Mouse (Mus musculus): ENCODE measurements around the gene Atad2b. TPM values are rescaled to one million over a fixed set of nuclear protein-coding genes. Genes with fewer than 3 reads are reported as not detected.
"Not testable (repeated sequence)": the region's sequence is repeated elsewhere in the genome, so short reads cannot be mapped to it uniquely, and the experiment has no call there.

Atad2b gene
- polyA plus RNA-seq, 1 experiment from 2014 or later: 14.9 TPM

DNA sequence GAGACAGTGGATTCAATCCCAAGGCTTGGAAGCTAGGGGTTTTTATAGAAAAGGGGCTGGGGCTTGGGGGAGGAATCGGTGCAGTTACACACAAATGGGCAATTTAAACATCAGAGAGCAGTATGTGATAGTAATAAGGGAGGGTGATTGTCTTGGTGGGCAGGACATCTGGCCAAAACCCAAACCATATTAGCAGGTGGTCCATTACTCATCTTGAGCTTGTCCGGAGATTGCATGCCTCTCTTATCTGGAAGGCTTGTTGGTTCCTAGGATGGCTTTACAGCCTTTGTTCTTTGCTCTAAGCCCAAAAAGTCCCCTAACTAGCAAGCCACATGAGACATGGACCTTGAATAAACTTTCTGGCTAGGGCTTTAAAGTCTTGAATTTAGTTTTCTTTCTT is 91.5 kb downstream of the Atad2b start:
- not testable (repeated sequence) for ATAC-seq (ENCODE audit: insufficient number of reproducible peaks, insufficient read depth, low FRiP score, low TSS enrichment, low read depth); H3K27ac ChIP-seq
- WGBS: 96% methylated on average over 2 of the region's 2 CpGs

GRCm38 (mm10) chr12:5025226-5025861 is 108.2 kb downstream of the Atad2b start:
- no peaks in the 10 kb centered on the region for H3K27me3 ChIP-seq
- no peak overlapping the region for H3K4me2 ChIP-seq
- WGBS: 81% methylated on average over 10 of the region's 10 CpGs
- H3K27ac ChIP-seq: no peak overlapping the region
- no peak overlapping the region for H3K9ac ChIP-seq
- ATAC-seq (ENCODE audit: insufficient number of reproducible peaks, insufficient read depth, low FRiP score, low TSS enrichment, low read depth): no peak
- H3K9me3 ChIP-seq: no peaks in the 10 kb centered on the region
- H3K4me3 ChIP-seq: no peak overlapping the region
- H3K4me1 ChIP-seq: no peaks in the 10 kb centered on the region
- H3K36me3 ChIP-seq: peaks cover 25% of the 10 kb centered on the region

More for the DNA sequence above, 91.5 kb downstream of the Atad2b start:
- not testable (repeated sequence) for H3K9me3 ChIP-seq, H3K27me3 ChIP-seq, H3K4me3 ChIP-seq, H3K9ac ChIP-seq, H3K4me2 ChIP-seq, H3K4me1 ChIP-seq
- peaks cover 30% of the 10 kb centered on the region for H3K36me3 ChIP-seq

- Histone ChIP-seq H3K4me2 (no peak overlapping the region), H3K36me3 (peaks cover 46% of the 10 kb centered on the region), H3K27ac (no peak overlapping the region), H3K4me3 (no peak overlapping the region), H3K9me3 (no peaks in the 10 kb centered on the region), H3K4me1 (no peaks in the 10 kb centered on the region), H3K27me3 (no peaks in the 10 kb centered on the region), H3K9ac (no peak overlapping the region)
- ATAC-seq (ENCODE audit: insufficient number of reproducible peaks, insufficient read depth, low FRiP score, low TSS enrichment, low read depth): no peak
- 79% methylated on average over 5 of the region's 5 CpGs for WGBS
Measured at GRCm38 (mm10) chr12:5029035-5029434, 111.9 kb downstream of the Atad2b start.

GRCm38 (mm10) chr12:5038008-5038407 is 120.9 kb downstream of the Atad2b start:
- Histone ChIP-seq H3K27ac (no peak overlapping the region), H3K27me3 (no peaks in the 10 kb centered on the region), H3K9ac (no peak overlapping the region), H3K9me3 (no peaks in the 10 kb centered on the region), H3K4me3 (no peak overlapping the region), H3K4me2 (no peak overlapping the region), H3K36me3 (peaks cover 60% of the 10 kb centered on the region), H3K4me1 (no peaks in the 10 kb centered on the region)
- no peak for ATAC-seq (ENCODE audit: insufficient number of reproducible peaks, insufficient read depth, low FRiP score, low TSS enrichment, low read depth)
- WGBS: 92% methylated on average over 2 of the region's 2 CpGs

DNA sequence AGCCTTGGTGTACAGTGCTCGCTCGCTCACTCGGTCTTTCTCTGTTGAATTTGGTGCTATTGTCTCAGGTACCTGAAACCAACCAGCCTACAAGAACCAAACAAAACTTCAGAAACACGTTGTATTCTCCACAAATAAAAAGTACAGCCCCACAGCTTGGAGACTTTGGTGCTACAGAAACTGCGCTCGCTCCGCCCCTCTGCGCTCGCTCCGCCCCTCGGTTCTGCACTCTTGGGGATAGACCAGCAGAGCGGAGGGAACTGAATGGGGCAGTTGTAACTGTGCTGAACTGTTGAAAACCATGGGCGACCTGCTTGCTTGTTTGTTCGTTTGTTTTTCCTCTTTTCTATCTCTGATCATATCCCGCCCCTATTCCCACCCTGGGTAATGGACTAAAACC is 127.0 kb downstream of the Atad2b start:
- Histone ChIP-seq H3K4me3 (no peak overlapping the region), H3K27me3 (no peaks in the 10 kb centered on the region), H3K27ac (no peak overlapping the region), H3K4me1 (no peaks in the 10 kb centered on the region), H3K9ac (no peak overlapping the region), H3K9me3 (no peaks in the 10 kb centered on the region), H3K4me2 (no peak overlapping the region), H3K36me3 (peaks cover 38% of the 10 kb centered on the region)
- ATAC-seq (ENCODE audit: insufficient number of reproducible peaks, insufficient read depth, low FRiP score, low TSS enrichment, low read depth): no peak
- 87% methylated on average over 15 of the region's 15 CpGs for WGBS

DNA sequence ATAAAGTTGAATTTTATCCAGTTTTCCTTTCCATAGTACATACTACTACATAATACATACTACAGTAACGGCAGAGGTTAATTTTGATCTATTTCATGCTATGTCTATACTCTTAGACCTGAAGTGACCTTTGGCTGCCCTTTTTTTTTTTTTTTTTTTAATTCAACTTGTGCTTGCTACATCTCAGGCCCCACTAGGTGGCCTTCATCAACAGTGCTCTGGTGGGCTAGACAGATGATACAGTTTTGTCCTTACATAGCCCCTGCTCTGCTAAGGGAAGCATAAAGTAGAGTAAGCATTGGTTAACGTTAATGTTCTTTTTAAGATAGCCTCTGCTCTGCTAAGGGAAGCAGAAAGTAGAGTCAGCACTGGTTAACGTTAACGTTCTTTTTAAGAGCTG is 131.0 kb downstream of the Atad2b start:
- Histone ChIP-seq H3K27me3 (no peaks in the 10 kb centered on the region), H3K27ac (no peak overlapping the region), H3K9ac (no peak overlapping the region), H3K9me3 (peaks cover 22% of the 10 kb centered on the region), H3K4me3 (no peak overlapping the region), H3K4me2 (no peak overlapping the region), H3K36me3 (peaks cover 18% of the 10 kb centered on the region), H3K4me1 (no peaks in the 10 kb centered on the region)
- ATAC-seq (ENCODE audit: insufficient number of reproducible peaks, insufficient read depth, low FRiP score, low TSS enrichment, low read depth): no peak
- WGBS: 94% methylated on average over 4 of the region's 4 CpGs

DNA sequence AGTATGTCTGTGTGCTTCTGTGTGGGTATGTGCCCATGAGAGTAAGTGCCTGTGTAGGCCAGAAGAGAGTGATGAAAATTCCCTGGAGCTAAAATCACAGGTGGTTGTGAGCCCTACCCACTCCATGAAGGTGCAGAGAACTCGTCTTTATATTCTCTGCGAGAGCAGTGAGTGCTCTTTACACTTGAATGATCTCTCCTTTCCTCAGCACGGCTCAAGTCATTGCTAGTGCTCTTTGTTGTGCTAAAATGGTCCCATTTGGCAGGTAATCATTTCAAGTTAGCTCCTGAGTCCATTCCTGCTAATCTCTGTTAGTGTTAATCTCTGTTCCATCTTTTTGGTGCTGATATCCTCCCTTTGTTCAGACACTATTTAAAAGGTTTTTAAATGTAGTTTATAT is 150.4 kb downstream of the Atad2b start:
- H3K4me2 ChIP-seq: no peak overlapping the region
- 54% methylated on average over 3 of the region's 3 CpGs for WGBS

DNA sequence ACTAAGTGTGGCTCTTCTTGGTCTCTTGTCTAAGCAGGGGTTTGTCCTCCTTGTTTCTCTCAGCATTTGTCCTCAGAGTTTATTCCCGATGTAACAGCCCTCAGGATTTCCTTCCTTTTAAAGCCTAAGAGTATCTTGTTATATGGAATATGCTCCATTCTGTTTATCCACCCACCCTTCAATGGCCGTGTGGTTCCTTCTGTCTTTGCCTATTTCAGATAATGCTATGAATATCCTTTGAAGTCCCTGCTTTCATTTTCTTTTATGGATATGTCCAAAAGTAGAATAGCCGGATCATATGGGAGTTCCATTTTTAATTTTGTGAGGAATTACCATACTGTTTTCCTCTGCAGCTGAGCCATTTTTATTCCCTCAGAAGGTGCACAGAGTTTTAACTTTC is 153.0 kb downstream of the Atad2b start:
- no peak overlapping the region for H3K27ac ChIP-seq
- H3K4me2 ChIP-seq: no peak overlapping the region
- H3K9me3 ChIP-seq: no peaks in the 10 kb centered on the region
- 66% methylated on average over 3 of the region's 3 CpGs for WGBS
- no peaks in the 10 kb centered on the region for H3K27me3 ChIP-seq
- no peaks in the 10 kb centered on the region for H3K4me1 ChIP-seq
- ATAC-seq (ENCODE audit: insufficient number of reproducible peaks, insufficient read depth, low FRiP score, low TSS enrichment, low read depth): no peak
- no peaks in the 10 kb centered on the region for H3K36me3 ChIP-seq
- H3K9ac ChIP-seq: no peak overlapping the region
- H3K4me3 ChIP-seq: no peak overlapping the region

More for the DNA sequence above, 150.4 kb downstream of the Atad2b start:
- no peaks in the 10 kb centered on the region for H3K27me3 ChIP-seq
- H3K27ac ChIP-seq: no peak overlapping the region
- no peaks in the 10 kb centered on the region for H3K36me3 ChIP-seq
- H3K9ac ChIP-seq: no peak overlapping the region
- no peak for ATAC-seq (ENCODE audit: insufficient number of reproducible peaks, insufficient read depth, low FRiP score, low TSS enrichment, low read depth)
- H3K4me1 ChIP-seq: no peaks in the 10 kb centered on the region
- H3K9me3 ChIP-seq: no peaks in the 10 kb centered on the region
- H3K4me3 ChIP-seq: no peak overlapping the region

GRCm38 (mm10) chr12:5073191-5073590 is 156.0 kb downstream of the Atad2b start:
- ATAC-seq (ENCODE audit: insufficient number of reproducible peaks, insufficient read depth, low FRiP score, low TSS enrichment, low read depth): no peak
- Histone ChIP-seq H3K9me3 (no peaks in the 10 kb centered on the region), H3K27ac (no peak overlapping the region), H3K4me3 (no peak overlapping the region), H3K27me3 (no peaks in the 10 kb centered on the region), H3K9ac (no peak overlapping the region), H3K36me3 (no peaks in the 10 kb centered on the region), H3K4me1 (no peaks in the 10 kb centered on the region), H3K4me2 (no peak overlapping the region)
- 87% methylated on average over 12 of the region's 12 CpGs for WGBS

GRCm38 (mm10) chr12:5081480-5081879 is 164.3 kb downstream of the Atad2b start:
- ATAC-seq (ENCODE audit: insufficient number of reproducible peaks, insufficient read depth, low FRiP score, low TSS enrichment, low read depth): no peak
- Histone ChIP-seq H3K9ac (no peak overlapping the region), H3K4me3 (no peak overlapping the region), H3K27ac (no peak overlapping the region), H3K4me2 (no peak overlapping the region), H3K36me3 (peaks cover 36% of the 10 kb centered on the region), H3K4me1 (no peaks in the 10 kb centered on the region), H3K9me3 (no peaks in the 10 kb centered on the region), H3K27me3 (no peaks in the 10 kb centered on the region)
- WGBS: 92% methylated on average over 4 of the region's 4 CpGs

DNA sequence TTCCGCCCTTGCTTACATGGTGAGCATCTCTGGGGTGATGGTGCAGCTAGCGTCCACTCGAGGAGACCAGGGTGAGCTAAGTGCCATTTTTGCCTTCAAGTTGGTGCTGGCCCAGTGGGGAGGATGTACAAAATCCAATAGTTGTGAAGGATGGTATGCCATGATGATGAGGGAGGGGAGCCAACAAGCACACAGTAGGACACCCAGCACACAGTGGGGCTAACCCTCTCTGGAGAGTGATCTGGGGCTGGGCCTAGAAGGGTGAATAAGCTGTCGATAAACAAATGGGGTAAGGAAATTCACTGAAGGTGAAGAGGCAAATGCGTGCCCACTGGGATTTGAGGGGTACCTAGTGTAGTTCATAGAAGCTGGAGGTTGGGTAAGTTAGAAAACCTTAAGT is 167.6 kb downstream of the Atad2b start:
- ATAC-seq (ENCODE audit: insufficient number of reproducible peaks, insufficient read depth, low FRiP score, low TSS enrichment, low read depth): no peak
- no peak overlapping the region for H3K27ac ChIP-seq
- H3K4me2 ChIP-seq: no peak overlapping the region
- no peaks in the 10 kb centered on the region for H3K27me3 ChIP-seq
- WGBS: 92% methylated on average over 5 of the region's 5 CpGs
- no peaks in the 10 kb centered on the region for H3K9me3 ChIP-seq
- H3K4me1 ChIP-seq: peaks cover 6% of the 10 kb centered on the region; the same call in 1 of the 2 replicates
- no peak overlapping the region for H3K4me3 ChIP-seq
- peaks cover 44% of the 10 kb centered on the region for H3K36me3 ChIP-seq
- H3K9ac ChIP-seq: no peak overlapping the region

DNA sequence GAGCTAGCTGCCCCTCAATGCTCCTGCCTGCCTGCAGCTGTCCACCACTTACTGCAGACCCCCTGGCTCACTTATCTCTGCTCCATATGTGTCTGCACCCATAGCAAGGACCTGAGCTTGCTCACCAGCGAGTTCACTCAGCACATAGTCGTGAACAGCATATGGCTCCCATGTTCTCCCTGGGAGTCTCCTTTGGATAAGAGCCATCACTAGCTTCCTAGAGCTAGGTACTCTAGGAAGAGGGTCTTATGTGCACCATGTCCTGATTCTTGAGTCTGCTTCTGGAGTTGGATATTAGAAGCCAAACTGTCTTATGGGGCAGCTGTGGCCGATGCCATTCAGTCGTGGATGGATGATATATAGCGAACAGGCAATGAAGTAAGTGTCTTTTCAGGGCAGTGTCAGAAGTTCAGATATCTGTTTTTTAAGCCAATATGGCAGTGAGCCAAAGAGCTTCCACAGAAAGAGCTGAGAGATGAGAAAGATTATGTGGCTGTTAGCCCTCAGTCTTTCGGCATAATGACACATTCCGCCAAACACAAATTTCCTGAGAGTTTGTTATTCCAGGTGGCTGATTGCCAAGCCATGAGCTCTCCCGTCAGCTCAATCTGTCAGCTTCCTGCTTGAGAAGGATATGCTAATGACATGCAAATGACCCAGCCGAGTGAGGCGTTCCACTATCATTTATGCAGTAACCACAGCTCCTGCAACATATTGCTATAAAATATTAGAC is 170.8 kb downstream of the Atad2b start:
- H3K4me3 ChIP-seq: no peak overlapping the region
- H3K27ac ChIP-seq: no peak overlapping the region
- H3K27me3 ChIP-seq: no peaks in the 10 kb centered on the region
- no peaks in the 10 kb centered on the region for H3K9me3 ChIP-seq
- H3K4me2 ChIP-seq: no peak overlapping the region
- 45% methylated on average over 10 of the region's 10 CpGs for WGBS
- ATAC-seq (ENCODE audit: insufficient number of reproducible peaks, insufficient read depth, low FRiP score, low TSS enrichment, low read depth): no peak
- H3K36me3 ChIP-seq: peaks cover 53% of the 10 kb centered on the region
- H3K4me1 ChIP-seq: peaks cover 6% of the 10 kb centered on the region; the same call in 1 of the 2 replicates
- H3K9ac ChIP-seq: no peak overlapping the region
